Mouse (Mus musculus): ENCODE results near the gene Olfr1378.

The Olfr1378 gene

DNA sequence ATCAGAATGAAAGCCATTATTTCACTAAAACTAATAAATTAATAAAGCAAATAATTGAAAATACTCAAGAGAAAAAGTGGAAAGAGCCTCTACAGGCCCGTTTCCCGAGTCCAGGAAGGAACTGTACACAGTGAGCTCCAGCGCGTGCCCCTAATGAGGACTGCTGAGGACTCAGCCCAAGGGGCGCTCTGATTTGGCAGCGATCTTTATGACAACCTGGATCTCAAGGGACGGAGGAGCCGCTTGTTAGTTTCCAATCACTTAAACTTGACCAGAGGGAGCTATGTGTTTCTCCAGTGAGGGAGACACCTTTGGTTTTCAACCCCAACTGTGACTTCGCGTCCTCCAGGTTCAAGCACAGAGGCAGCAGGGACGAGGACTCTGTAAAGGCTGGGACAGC is at the start of gene Olfr1378:
TSS of gene Olfr1378 (plus strand) at position 301 of the 400 bp plus-strand sequence.
- DNase-seq (ENCODE audit: low read depth, low spot score), result no peak

DNA sequence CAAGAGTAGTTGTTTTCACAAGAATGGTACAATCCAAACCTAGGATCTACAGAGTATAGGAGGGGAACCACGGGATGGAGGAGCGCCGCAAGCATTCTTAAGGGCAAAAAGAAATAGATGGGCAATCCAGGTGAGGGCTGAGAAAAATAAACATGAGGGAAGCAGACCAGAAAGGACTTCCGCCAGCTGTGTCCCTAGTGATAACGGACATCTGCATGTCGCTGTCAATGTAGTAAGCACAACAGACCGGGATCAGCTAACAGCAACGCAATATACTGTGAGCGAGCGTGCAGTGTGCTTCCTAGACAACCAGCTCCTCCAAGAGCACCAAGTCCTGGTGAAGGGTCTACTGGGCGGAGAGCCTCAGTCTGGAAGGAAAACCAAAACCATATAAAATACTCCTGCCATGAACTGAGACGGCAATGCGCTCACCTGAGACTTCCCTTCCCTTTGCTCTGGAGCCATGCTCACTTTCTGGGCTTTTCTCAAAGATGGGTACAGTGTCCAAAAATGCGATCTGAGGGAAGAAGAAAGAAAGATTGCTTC is 35.8 kb upstream of the Olfr1378 start:
- no peak for DNase-seq (ENCODE audit: low read depth, low spot score)

DNA sequence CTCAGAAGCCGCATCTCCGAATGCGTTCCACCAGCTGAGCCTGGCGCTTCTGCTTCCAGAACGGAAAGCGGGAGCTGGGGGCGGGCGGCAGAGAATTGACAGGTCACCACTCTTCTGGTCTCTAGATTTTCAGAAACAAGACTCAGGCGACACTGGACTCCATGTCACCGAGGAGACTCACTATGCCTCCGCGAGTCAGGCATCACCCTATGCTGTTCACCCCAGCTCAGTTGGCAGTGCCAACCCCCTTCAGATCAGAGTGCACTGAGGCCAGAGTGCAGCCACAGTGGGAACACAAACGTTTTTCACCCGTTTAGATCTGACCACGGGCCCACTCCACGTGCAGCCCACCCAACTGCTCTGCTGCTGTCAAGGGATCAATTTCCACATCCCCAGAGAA is 35.3 kb upstream of the Olfr1378 start:
- peak; percentile 19 for DNase-seq (ENCODE audit: low read depth, low spot score)

DNA sequence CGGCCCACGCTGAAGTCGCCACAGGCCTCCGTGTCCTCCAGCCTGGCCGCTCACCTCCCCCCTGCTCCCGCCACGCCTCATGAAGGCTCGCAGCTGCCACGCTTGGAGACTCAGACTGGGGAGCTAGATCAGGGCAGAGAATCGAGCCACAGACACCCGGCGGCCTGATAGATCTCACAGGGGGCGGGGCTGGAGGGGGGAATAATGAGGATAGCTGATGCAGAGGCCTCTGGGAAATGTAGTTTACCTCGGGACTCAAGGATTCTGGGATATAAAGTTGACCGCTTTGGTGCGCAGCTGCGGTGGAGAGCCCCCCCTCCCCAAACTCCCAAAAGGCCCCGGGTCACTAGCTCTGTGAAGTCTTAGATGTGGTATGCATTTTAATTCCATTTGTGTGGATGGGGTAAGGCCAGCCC is 34.9 kb upstream of the Olfr1378 start, which contains the start of gene Zfp354b:
TSS of gene Zfp354b (minus strand) at position 183 of the 416 bp plus-strand sequence.
- peak; percentile 93 for DNase-seq (ENCODE audit: low read depth, low spot score)

DNA sequence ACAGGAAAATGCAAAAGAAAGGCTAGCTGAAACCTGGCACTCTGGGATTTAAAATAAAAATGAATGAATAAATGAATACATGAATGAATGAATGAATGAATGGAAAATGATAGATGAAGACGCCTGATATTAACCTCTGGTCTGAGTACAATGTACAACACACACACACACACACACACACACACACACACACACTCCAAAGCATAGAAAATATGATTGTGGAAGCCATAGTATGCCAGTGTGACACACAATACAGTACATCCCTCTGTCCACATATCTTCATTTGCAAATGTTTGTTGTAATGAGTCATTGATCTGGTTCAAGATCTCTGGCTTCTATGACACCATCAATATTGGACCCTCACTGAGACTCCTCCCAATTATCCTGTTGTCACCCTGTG is 34.3 kb upstream of the Olfr1378 start:
- DNase-seq (ENCODE audit: low read depth, low spot score), result no peak

DNA sequence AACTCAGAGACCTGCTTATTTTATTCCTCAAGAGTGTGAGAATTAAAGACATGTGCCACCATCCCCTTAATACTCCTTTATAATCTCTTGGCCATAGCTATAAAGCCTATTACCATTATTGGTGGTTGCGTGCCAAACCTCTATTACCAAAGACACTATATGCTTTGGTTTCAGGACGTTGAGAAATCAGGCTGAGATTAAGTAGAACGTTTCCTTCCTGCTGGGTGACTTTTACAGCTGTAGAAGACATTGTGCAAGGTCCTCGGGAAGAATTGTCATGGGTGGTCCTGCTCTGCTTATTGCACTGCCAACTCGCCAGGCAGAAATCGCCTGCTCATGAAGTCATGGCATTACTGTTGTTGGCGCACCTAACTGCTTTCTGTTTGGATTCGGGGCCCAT is 27.9 kb upstream of the Olfr1378 start:
- no peak for DNase-seq (ENCODE audit: low read depth, low spot score)

DNA sequence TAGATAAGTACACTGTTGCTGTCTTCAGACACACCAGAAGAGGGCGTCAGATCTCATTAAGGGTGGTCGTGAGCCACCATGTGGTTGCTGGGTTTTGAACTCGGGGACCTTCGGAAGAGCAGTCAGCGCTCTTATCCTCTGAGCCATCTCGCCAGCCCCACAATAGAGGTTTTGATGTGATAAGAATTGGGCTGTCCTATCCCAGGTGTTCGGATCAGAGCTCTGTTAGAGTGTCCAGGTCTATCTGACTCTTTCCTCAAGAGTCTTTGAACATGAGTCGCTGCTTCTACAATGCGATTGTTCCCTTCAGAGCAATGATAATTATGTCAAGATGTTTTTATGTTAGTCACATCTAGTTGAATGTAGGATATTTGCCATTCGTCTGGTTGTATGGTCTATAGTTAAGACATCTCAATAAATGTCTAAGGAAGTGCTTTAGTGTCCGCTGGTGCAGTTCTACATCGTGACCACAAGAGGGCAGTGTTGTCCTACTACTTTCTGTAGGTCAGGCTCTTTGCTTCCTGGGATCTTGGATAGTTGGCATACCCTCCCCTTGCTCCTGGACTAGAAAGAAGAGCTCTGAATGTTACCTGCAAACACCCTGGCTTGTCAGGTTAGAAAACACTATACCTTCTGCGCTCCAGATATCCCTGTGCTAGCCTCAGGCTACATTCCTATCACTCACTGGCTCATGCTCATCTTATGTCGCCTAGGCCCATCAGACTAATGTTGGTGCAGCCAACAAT is 26.5 kb upstream of the Olfr1378 start:
- peak; percentile 39 for DNase-seq (ENCODE audit: low read depth, low spot score)

DNA sequence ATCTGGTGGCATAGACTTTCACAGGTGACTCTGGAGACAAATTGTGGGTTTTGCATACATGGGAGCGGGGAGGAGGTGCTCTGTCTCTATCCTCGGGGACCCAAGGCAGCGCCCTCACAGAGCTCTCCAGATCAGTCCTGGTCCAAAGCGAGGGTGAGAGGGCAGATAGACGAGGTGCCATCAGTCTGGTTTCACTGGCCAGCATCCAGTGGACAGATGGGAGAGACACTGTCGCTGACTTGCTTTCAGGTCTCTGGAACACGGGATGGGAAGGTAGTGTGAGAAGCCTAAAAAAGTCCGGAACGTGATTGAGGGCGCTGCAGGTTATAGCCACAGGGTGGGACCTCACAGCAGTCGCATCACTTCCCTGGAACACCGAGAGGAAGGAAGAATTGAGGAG is 23.9 kb upstream of the Olfr1378 start:
- no peak for DNase-seq (ENCODE audit: low read depth, low spot score)

DNA sequence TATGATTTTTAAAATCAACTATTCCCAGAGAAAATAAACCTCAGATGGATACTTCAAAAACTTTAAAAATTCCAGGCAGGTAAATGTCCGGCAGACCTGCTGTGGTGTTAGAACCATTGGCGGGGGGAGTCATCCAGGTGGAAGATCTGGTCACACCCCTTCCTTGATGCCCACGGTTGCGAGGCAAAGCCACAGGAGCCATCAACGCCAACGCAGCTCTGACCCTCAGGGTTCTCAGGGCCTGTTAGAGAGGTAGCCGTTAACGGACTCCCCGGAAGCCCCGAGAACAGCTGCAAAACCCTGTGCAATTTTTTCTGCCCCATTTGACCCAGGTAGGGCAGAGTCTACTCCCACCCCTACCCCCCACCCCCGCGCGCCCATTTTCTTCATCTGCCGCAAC is 22.8 kb upstream of the Olfr1378 start, which contains the start of gene 4933414I15Rik:
TSS of gene 4933414I15Rik (minus strand) at position 260 of the 400 bp plus-strand sequence.
- DNase-seq (ENCODE audit: low read depth, low spot score), result no peak

DNA sequence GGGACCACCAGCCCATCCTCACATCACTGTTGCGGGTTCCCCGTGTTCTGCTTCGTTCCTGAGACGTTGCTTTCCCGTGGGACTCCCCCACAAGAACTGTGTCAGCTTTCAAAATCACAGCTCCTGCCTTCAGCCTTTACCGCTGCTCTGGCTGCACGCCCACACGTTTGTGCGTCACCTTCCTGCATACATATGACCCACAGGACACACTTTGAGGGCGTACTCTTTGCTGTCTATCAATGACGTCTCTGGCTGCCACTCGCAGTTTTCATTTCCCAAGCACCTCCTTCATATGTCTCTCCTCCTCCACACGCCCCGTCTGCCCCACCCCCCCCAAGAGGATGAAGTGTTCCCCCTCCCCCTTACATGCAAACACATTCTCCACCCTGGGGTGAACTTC is 14.0 kb upstream of the Olfr1378 start:
- peak; percentile 69 for DNase-seq (ENCODE audit: low read depth, low spot score)

DNA sequence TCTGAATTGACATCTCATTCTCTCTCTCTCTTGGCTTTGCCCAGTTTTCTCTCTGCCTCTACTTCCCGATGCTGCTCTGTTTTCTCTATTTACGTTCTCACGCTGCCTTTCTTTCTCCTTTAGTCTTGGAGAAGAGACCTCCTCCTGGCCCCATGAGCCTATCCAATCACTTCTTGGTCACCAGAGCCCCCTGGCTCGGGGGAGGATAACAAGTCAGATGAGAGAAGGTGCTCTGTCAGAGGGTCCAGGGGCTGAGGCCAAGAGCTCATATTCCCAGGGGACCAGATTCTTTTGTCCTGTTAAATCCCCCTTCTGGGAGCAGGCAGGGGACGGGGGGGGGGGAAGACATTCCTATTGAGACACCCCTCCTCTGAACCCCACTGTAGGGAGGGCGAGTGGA is 12.7 kb upstream of the Olfr1378 start, which contains the start of gene Prop1:
TSS of gene Prop1 (minus strand) at position 101 of the 400 bp plus-strand sequence.
- DNase-seq (ENCODE audit: low read depth, low spot score), result no peak

DNA sequence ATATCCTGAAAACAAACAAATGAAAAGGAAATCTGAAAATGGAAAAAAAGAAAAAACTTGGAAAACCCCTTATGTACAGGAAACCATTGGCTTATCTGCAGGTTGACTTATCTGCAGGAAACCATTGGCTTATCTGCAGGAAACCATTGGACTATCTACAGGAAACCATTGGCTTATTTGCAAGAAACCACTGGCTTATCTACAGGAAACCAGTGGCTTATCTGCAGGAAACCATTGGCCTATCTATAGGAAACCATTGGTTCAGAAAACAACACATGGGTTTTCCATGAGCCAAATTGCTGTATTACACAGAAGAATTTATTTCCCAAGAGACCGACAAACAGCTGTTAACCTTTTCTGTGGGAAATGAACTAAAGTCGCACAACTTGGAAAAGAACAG is 1.4 kb upstream of the Olfr1378 start:
- no peak for DNase-seq (ENCODE audit: low read depth, low spot score)

DNA sequence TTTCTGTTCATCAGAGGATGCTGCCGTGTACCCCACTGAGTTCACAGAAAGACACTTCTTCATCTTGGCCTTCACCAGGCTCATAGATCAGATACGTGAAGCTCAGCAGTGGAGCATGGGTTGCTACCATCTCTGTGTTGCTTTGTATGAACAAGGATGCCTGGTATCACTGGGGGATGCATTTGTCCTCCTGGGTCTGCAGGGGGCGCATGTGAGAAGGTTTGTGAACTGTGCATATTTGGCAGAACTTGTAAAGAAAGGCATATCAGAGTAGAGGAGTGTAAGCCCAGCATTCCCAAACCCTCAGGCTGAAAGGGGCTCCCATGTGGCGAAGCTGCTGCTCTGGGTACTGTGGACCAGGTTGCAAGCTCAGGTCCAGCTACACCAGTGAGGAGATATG is 10.9 kb downstream of the Olfr1378 start:
- DNase-seq (ENCODE audit: low read depth, low spot score), result no peak

DNA sequence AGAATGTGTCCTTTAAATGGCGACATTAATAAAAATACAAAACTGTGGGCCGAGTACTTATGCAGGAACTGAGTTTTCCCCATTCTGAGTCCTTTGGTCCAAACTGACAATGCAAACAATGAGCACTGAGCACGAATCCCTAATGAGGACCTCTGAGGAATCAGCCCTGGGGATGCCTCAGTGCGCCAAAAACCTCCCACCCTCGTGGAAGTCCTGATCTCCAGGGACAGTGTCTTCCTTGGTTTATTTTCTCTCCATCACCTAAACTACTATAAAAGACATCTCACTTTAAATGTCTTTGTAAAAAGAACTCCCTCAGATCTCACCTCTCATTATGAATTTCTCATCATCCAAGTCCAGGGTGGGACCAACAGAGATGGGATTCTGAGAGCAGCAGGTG is 15.3 kb downstream of the Olfr1378 start, which contains the start of gene Olfr1377:
TSS of gene Olfr1377 (plus strand) at position 301 of the 400 bp plus-strand sequence.
- no peak for DNase-seq (ENCODE audit: low read depth, low spot score)

DNA sequence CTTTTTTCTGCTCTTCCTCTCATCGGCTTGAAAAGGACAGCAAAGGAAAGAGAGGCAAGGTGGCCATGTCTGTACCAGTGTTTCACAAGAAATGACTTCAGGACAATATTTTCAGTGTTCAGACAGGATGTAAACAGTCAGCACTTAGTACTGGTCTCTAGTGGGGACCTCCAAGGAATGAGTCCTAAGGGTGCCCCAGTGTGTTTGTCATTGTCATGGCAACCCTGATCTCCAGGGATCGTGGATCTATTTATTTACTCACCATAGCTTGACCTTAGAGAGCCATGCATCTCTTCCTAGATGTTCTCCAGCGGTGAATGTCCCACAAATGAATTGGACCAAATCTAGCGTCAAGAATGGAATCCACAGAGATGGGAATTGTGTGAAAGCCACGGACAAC is 37.0 kb downstream of the Olfr1378 start, which contains the start of gene Olfr51:
TSS of gene Olfr51 (plus strand) at position 301 of the 400 bp plus-strand sequence.
- no peak for DNase-seq (ENCODE audit: low read depth, low spot score)

DNA sequence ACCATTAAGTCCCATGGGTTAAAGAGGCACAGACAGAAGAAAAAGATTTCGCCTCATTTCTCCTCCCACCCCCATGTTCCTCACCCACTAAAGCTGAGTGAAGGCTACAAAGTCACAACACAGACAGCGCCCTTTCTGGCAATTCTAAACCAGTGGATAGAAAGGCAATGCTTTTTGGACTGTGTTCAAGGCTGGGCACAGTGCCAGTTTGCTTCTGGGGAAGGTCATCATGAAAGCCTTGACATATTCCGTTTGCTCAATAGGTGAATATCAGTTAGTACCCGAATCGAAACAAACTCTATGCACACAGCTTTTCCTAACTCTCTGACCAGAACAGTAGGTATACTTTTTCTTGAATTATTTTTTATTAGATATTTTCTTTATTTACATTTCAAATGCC is 45.5 kb downstream of the Olfr1378 start:
- DNase-seq (ENCODE audit: low read depth, low spot score), result no peak

DNA sequence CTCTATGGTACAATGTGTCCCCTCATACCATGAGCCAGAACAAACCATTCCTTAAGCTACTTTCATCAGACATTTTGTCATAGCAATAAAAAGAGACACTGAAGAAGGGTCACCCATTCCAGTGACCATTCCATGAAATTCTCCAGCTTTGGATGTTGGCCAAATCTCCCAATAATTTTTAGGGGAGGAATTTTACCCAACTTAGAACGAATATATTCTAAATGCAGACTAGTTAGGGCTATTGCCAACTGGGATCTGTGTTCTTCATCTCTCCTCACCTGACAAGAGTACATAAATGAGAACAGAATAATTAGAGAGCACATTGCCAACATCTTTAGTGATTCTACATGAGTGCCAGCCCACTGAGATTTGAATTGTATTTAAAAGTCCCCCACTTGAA is 47.6 kb downstream of the Olfr1378 start, which contains the start of gene Olfr54:
TSS of gene Olfr54 (plus strand) at position 301 of the 400 bp plus-strand sequence.
- no peak for DNase-seq (ENCODE audit: low read depth, low spot score)

DNA sequence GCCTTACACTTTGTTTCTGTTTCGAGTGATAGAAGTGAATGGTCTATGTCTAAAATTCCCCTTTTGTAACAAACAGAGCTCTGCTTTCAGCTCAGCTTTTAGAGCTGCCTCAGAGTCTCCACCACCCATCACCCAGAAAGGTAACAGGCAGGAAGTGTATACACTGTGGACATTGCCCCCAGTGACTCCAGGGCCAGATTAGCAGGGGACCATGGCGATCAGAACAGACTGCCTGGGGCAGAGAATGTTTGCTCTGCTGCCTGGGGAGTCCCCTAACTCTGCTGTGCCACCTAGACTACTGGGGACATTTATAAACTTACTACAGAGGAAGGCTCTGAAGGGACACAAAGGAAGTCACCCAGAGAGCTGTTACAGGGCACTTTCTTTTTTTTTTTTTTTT is 50.0 kb downstream of the Olfr1378 start:
- DNase-seq (ENCODE audit: low read depth, low spot score), result no peak
